Mouse (Mus musculus) heart, adult 2 months (tissue): ENCODE measurements around the gene Acsl4. TPM values are rescaled to one million over a fixed set of nuclear protein-coding genes. Genes with fewer than 3 reads are reported as not detected.

Experiments
- DNase-seq, 2 experiments: peaks; one replicate each; pipeline ENCODE4 v3.0.0; 2021
- H3K27ac ChIP-seq: fragments of 200-600 bp; 2 replicates; pipeline ENCODE4 v1.8.1; 2022
- H3K27me3 ChIP-seq: fragments of 200-500 bp; 2 replicates; pipeline ENCODE4 v1.6.1; 2012; ENCODE audit warnings: mild to moderate bottlenecking, low read length, inconsistent platforms, mixed read lengths; ENCODE audit not compliant: control insufficient read depth, insufficient read depth
- H3K36me3 ChIP-seq: fragments of 200-500 bp; 2 replicates; pipeline ENCODE4 v1.6.1; 2012; ENCODE audit warnings: low read length, inconsistent platforms; ENCODE audit not compliant: control insufficient read depth, insufficient read depth
- H3K4me1 ChIP-seq: fragments of 200-500 bp; 2 replicates; pipeline ENCODE4 v1.6.1; 2011; ENCODE audit warnings: low read length; ENCODE audit not compliant: control insufficient read depth, insufficient read depth
- H3K4me3 ChIP-seq: fragments of 200-600 bp; 2 replicates; pipeline ENCODE4 v1.8.1; 2022
- H3K79me2 ChIP-seq: fragments of 200-500 bp; replicated peaks from 2 replicates; pipeline ENCODE4 v1.6.1; 2012; ENCODE audit warnings: mild to moderate bottlenecking, inconsistent platforms, low read length, moderate library complexity, mixed read lengths; ENCODE audit not compliant: control insufficient read depth, insufficient read depth
- H3K9ac ChIP-seq: fragments of 200-500 bp; 2 replicates; pipeline ENCODE4 v1.6.1; 2012; ENCODE audit warnings: low read depth, mild to moderate bottlenecking, control low read depth, inconsistent platforms, low read length, mixed read lengths
- CTCF ChIP-seq: fragments of 200-600 bp; IDR thresholded peaks from 2 replicates; pipeline ENCODE4 v1.8.1; 2022; ENCODE audit warnings: antibody characterized with exemption, mild to moderate bottlenecking, moderate library complexity
- EP300 ChIP-seq: fragments of 200-500 bp; IDR thresholded peaks from 2 replicates; pipeline ENCODE4 v1.6.1; 2011; ENCODE audit warnings: low read depth, low read length, control low read depth; ENCODE audit not compliant: insufficient read depth
- POLR2A ChIP-seq: fragments of 200-500 bp; IDR thresholded peaks from 2 replicates; pipeline ENCODE4 v1.6.1; 2011; ENCODE audit warnings: mild to moderate bottlenecking, low read depth, low read length, control low read depth; ENCODE audit not compliant: insufficient read depth
- WGBS: fragments of 180-500 bp; shearing (Covaris S2); methylation state at CpG from one replicate; pipeline ENCODE4 v1.1.7; 2018; 5-methylcytosine and 5-hydroxymethylcytosine counted together
- intact Hi-C: fragments of 180-260 bp; cut with DNase I; formaldehyde crosslinking; loops from one replicate; pipeline ENCODE4 v1.15.1; 2025
- long read RNA-seq: library from polyadenylated mRNA; stranded (forward); transcript quantifications from one replicate; pipeline ENCODE4 v2.0.0, GENCODE M21; 2021
- polyA plus RNA-seq: library from polyadenylated mRNA; depleted of rRNA; stranded (reverse); fragments of >200 nt; gene quantifications from 2 replicates; pipeline ENCODE4 v1.2.3, GENCODE M21; 2012; rRNA removed
- total RNA-seq, 2 experiments: library from RNA; stranded (reverse); gene quantifications; 2 replicates each; pipeline ENCODE4 v1.2.3; 2021

The Acsl4 gene
- total RNA-seq, result 10 to 100 TPM in 1 of 2 experiments, 1 to 10 TPM in 1; 9.3 to 11.0 TPM
- polyA plus RNA-seq, result 2.2 and 4.5 TPM in 2 replicates
- long read RNA-seq, full-length matches to known transcripts, result 4 of 5 reads
- long read RNA-seq, partial matches to known transcripts, result 0 of 5 reads
- long read RNA-seq, other reads (novel, unspliced or antisense), result 1 of 5 reads

- H3K27ac ChIP-seq, result peak within 1 kb of the TSS; percentile 96
- H3K4me3 ChIP-seq, result peak within 1 kb of the TSS; percentile 80
- H3K79me2 ChIP-seq, result no peaks in the 10 kb centered on the region; the same call in 1 of the 2 replicates
- no peaks in the 10 kb centered on the region for H3K36me3 ChIP-seq
- H3K27me3 ChIP-seq, result no peaks in the 10 kb centered on the region
- intact Hi-C loops, result loop anchor here (5.0 kb wide), 2 partner anchors 147 to 292 kb away; partner anchors contain the start of gene Tmem164
- no peaks in the 10 kb centered on the region for H3K4me1 ChIP-seq
- DNase-seq, result peak; percentile 92 to 94
- peak within 1 kb of the TSS; percentile 87 for H3K9ac ChIP-seq
- TF ChIP-seq EP300, result no peak
- peak; percentile 89 for TF ChIP-seq POLR2A
- peak; percentile 26 for TF ChIP-seq CTCF
- 15% methylated on average over 57 of the region's 59 CpGs for WGBS
Observed at GRCm38 (mm10) chrX:142390247-142390908, at the start of gene Acsl4. Gene Acsl4 (minus strand): TSS chrX:142390535.

- Histone ChIP-seq H3K79me2 (no peaks in the 10 kb centered on the region), H3K27me3 (no peaks in the 10 kb centered on the region), H3K4me1 (no peaks in the 10 kb centered on the region), H3K27ac (no peak overlapping the region), H3K9ac (no peak overlapping the region), H3K4me3 (no peak overlapping the region), H3K36me3 (no peaks in the 10 kb centered on the region)
- no peak for TF ChIP-seq EP300
- no peak for TF ChIP-seq CTCF
- TF ChIP-seq POLR2A, result no peak
- 57% methylated on average over 4 of the region's 4 CpGs for WGBS
- intact Hi-C loops, result no loop called here
- DNase-seq, result no peak
Observed at GRCm38 (mm10) chrX:142437971-142438504, 47.7 kb upstream of the Acsl4 start.

GRCm38 (mm10) chrX:142432846-142433245 is 42.5 kb upstream of the Acsl4 start:
- no peak overlapping the region for H3K9ac ChIP-seq
- H3K27me3 ChIP-seq, result no peaks in the 10 kb centered on the region
- no peaks in the 10 kb centered on the region for H3K36me3 ChIP-seq
- no peaks in the 10 kb centered on the region for H3K79me2 ChIP-seq
- no peaks in the 10 kb centered on the region for H3K4me1 ChIP-seq
- H3K4me3 ChIP-seq, result no peak overlapping the region
- no peak overlapping the region for H3K27ac ChIP-seq
- 79% methylated on average over 3 of the region's 3 CpGs for WGBS
- no peak for DNase-seq
- intact Hi-C loops, result no loop called here
- no peak for TF ChIP-seq POLR2A
- no peak for TF ChIP-seq CTCF
- no peak for TF ChIP-seq EP300

GRCm38 (mm10) chrX:142427111-142427510 is 36.8 kb upstream of the Acsl4 start:
- Histone ChIP-seq H3K9ac (no peak overlapping the region), H3K4me1 (no peaks in the 10 kb centered on the region), H3K27ac (no peak overlapping the region), H3K4me3 (no peak overlapping the region), H3K79me2 (no peaks in the 10 kb centered on the region), H3K36me3 (no peaks in the 10 kb centered on the region), H3K27me3 (no peaks in the 10 kb centered on the region)
- WGBS, result 38% methylated on average over 4 of the region's 4 CpGs
- intact Hi-C loops, result no loop called here
- no peak for DNase-seq
- TF ChIP-seq CTCF (no peak), POLR2A (no peak), EP300 (no peak)

- H3K4me3 ChIP-seq, result no peak overlapping the region
- no peak overlapping the region for H3K9ac ChIP-seq
- 65% methylated on average over 4 of the region's 4 CpGs for WGBS
- no peaks in the 10 kb centered on the region for H3K79me2 ChIP-seq
- intact Hi-C loops, result no loop called here
- no peaks in the 10 kb centered on the region for H3K27me3 ChIP-seq
- peak in 1 of 2 experiments; percentile 3 for DNase-seq
- no peak overlapping the region for H3K27ac ChIP-seq
- H3K4me1 ChIP-seq, result no peaks in the 10 kb centered on the region
- no peaks in the 10 kb centered on the region for H3K36me3 ChIP-seq
- TF ChIP-seq CTCF (no peak), EP300 (no peak), POLR2A (no peak)
Observed at GRCm38 (mm10) chrX:142426628-142427027, 36.3 kb upstream of the Acsl4 start.

GRCm38 (mm10) chrX:142413884-142414283 is 23.5 kb upstream of the Acsl4 start:
- Histone ChIP-seq H3K4me1 (no peaks in the 10 kb centered on the region), H3K9ac (no peak overlapping the region), H3K79me2 (no peaks in the 10 kb centered on the region), H3K4me3 (no peak overlapping the region), H3K27me3 (no peaks in the 10 kb centered on the region), H3K27ac (no peak overlapping the region), H3K36me3 (no peaks in the 10 kb centered on the region)
- no peak for TF ChIP-seq EP300
- no peak for TF ChIP-seq POLR2A
- TF ChIP-seq CTCF, result no peak
- WGBS, result 58% methylated on average over 2 of the region's 2 CpGs
- DNase-seq, result no peak
- intact Hi-C loops, result no loop called here
